Mouse (Mus musculus) MEL (cell line): ENCODE measurements around the gene Ttc9c. TPM values are rescaled to one million over a fixed set of nuclear protein-coding genes. Genes with fewer than 3 reads are reported as not detected.

ENCODE experiments used
- DNase-seq: peaks from one replicate; pipeline ENCODE4 v3.0.0; 2011; ENCODE audit warnings: low read depth, low spot score
- H3K27ac ChIP-seq: 2 replicates; pipeline ENCODE4 v1.5.1; 2012; ENCODE audit warnings: low read depth, mild to moderate bottlenecking, control low read depth, low read length, moderate library complexity; ENCODE audit not compliant: control insufficient read depth
- H3K27me3 ChIP-seq, 2 experiments: fragments of 150-350 bp in 1 of 2; sonication (generic) in 1 of 2; 2 replicates each; pipeline ENCODE4 v1.6.1; 2012; ENCODE audit warnings: low read length in 2 of 2, mild to moderate bottlenecking in 2 of 2, improper control_type of control experiment in 1 of 2, moderate library complexity in 1 of 2; ENCODE audit not compliant: insufficient read depth in 2 of 2, control insufficient read depth in 1 of 2
- H3K36me3 ChIP-seq, 2 experiments: 2 replicates each; pipeline ENCODE4 v1.6.1; 2012 to 2014; ENCODE audit warnings: low read length in 2 of 2, improper control_type of control experiment in 1 of 2, inconsistent platforms in 1 of 2, mild to moderate bottlenecking in 1 of 2; ENCODE audit not compliant: insufficient read depth in 2 of 2, control insufficient read depth in 1 of 2
- H3K4me1 ChIP-seq, 2 experiments: fragments of 150-350 bp in 1 of 2; sonication (generic) in 1 of 2; 2 replicates each; pipeline ENCODE4 v1.6.1; 2012; ENCODE audit warnings: low read length in 2 of 2, improper control_type of control experiment in 1 of 2, mild to moderate bottlenecking in 1 of 2; ENCODE audit not compliant: insufficient read depth in 2 of 2, control insufficient read depth in 1 of 2
- H3K4me3 ChIP-seq, 2 experiments: fragments of 150-350 bp in 1 of 2; sonication (generic) in 1 of 2; 2 replicates each; pipeline ENCODE4 v1.5.1; 2012; ENCODE audit warnings: low read depth in 2 of 2, low read length in 2 of 2, mild to moderate bottlenecking in 2 of 2, moderate library complexity in 2 of 2, control low read depth in 1 of 2, improper control_type of control experiment in 1 of 2; ENCODE audit not compliant: control insufficient read depth in 1 of 2, insufficient read depth in 1 of 2
- H3K79me2 ChIP-seq: 2 replicates; pipeline ENCODE4 v1.6.1; 2012; ENCODE audit warnings: mild to moderate bottlenecking, low read length, moderate library complexity; ENCODE audit not compliant: control insufficient read depth, poor library complexity, insufficient read depth
- H3K9ac ChIP-seq: 2 replicates; pipeline ENCODE4 v1.6.1; 2012; ENCODE audit warnings: low read depth, mild to moderate bottlenecking, control low read depth, low read length, moderate library complexity; ENCODE audit not compliant: control insufficient read depth, poor library complexity, severe bottlenecking
- H3K9me3 ChIP-seq: fragments of 150-350 bp; sonication (generic); replicated peaks from 2 replicates; pipeline ENCODE4 v1.6.1; 2012; ENCODE audit warnings: mild to moderate bottlenecking, low read length, improper control_type of control experiment, moderate library complexity; ENCODE audit not compliant: insufficient read depth
- CHD1 ChIP-seq: IDR thresholded peaks from 2 replicates; pipeline ENCODE4 v1.6.1; 2012; ENCODE audit warnings: low read depth, mild to moderate bottlenecking, inconsistent platforms, low read length, improper control_type of control experiment
- CHD2 ChIP-seq: IDR thresholded peaks from 2 replicates; pipeline ENCODE4 v1.6.1; 2011; ENCODE audit warnings: low read length, improper control_type of control experiment
- CTCF ChIP-seq, 3 experiments: IDR thresholded peaks in 2 of 3; conservative IDR thresholded peaks in 1 of 3; 2 replicates each; pipeline ENCODE4 v1.5.1; 2011 to 2012; ENCODE audit warnings: low read length in 3 of 3, low read depth in 2 of 3, mild to moderate bottlenecking in 2 of 3, improper control_type of control experiment in 1 of 3, inconsistent platforms in 1 of 3, mixed read lengths in 1 of 3, moderate library complexity in 1 of 3; ENCODE audit not compliant: control insufficient read depth in 1 of 3, insufficient read depth in 1 of 3, poor library complexity in 1 of 3, severe bottlenecking in 1 of 3
- E2F4 ChIP-seq: IDR thresholded peaks from 2 replicates; pipeline ENCODE4 v1.6.1; 2011; ENCODE audit warnings: low read depth, low read length, improper control_type of control experiment, borderline replicate concordance
- ELF1 ChIP-seq: IDR thresholded peaks from 2 replicates; pipeline ENCODE4 v1.6.1; 2014; ENCODE audit warnings: low read depth, mild to moderate bottlenecking, inconsistent platforms, low read length, improper control_type of control experiment, moderate library complexity
- EP300 ChIP-seq, 2 experiments: IDR thresholded peaks; 2 replicates each; pipeline ENCODE4 v1.6.1; 2011; ENCODE audit warnings: improper control_type of control experiment in 2 of 2, low read length in 2 of 2, low read depth in 1 of 2, mild to moderate bottlenecking in 1 of 2
- ETS1 ChIP-seq: IDR thresholded peaks from 2 replicates; pipeline ENCODE4 v1.6.1; 2012; ENCODE audit warnings: low read depth, mild to moderate bottlenecking, inconsistent platforms, low read length, improper control_type of control experiment, moderate library complexity
- GATA1 ChIP-seq: IDR thresholded peaks from 2 replicates; pipeline ENCODE4 v1.6.1; 2011; ENCODE audit warnings: low read depth, low read length, improper control_type of control experiment
- JUND ChIP-seq: IDR thresholded peaks from 2 replicates; pipeline ENCODE4 v1.6.1; 2011; ENCODE audit warnings: low read depth, mild to moderate bottlenecking, improper control_type of control experiment, low read length
- MAZ ChIP-seq: IDR thresholded peaks from 2 replicates; pipeline ENCODE4 v1.6.1; 2012; ENCODE audit warnings: low read depth, mild to moderate bottlenecking, inconsistent platforms, low read length, improper control_type of control experiment
- MEF2A ChIP-seq: IDR thresholded peaks from 2 replicates; pipeline ENCODE4 v1.6.1; 2014; ENCODE audit warnings: low read depth, mild to moderate bottlenecking, inconsistent platforms, low read length, improper control_type of control experiment; ENCODE audit not compliant: poor library complexity, insufficient replicate concordance, severe bottlenecking; ENCODE audit errors: extremely low read depth
- MXI1 ChIP-seq: IDR thresholded peaks from 2 replicates; pipeline ENCODE4 v1.6.1; 2011; ENCODE audit warnings: mild to moderate bottlenecking, low read depth, low read length, improper control_type of control experiment
- NELFE ChIP-seq: IDR thresholded peaks from 2 replicates; pipeline ENCODE4 v1.6.1; 2011; ENCODE audit warnings: low read depth, low read length, improper control_type of control experiment
- NRF1 ChIP-seq: IDR thresholded peaks from 2 replicates; pipeline ENCODE4 v1.6.1; 2014; ENCODE audit warnings: low read depth, mild to moderate bottlenecking, inconsistent platforms, low read length, improper control_type of control experiment, moderate library complexity; ENCODE audit not compliant: poor library complexity, insufficient read depth, severe bottlenecking
- POLR2AphosphoS2 ChIP-seq: IDR thresholded peaks from 2 replicates; pipeline ENCODE4 v1.6.1; 2011; ENCODE audit warnings: low read length, improper control_type of control experiment
- POLR2AphosphoS5 ChIP-seq: IDR thresholded peaks from 2 replicates; pipeline ENCODE4 v1.6.1; 2012; ENCODE audit warnings: low read depth, borderline replicate concordance, mild to moderate bottlenecking, inconsistent platforms, low read length, moderate library complexity, mixed read lengths
- RAD21 ChIP-seq: IDR thresholded peaks from 2 replicates; pipeline ENCODE4 v1.6.1; 2011; ENCODE audit warnings: mild to moderate bottlenecking, low read depth, low read length, improper control_type of control experiment
- RCOR1 ChIP-seq: IDR thresholded peaks from 2 replicates; pipeline ENCODE4 v1.6.1; 2012; ENCODE audit warnings: low read depth, mild to moderate bottlenecking, inconsistent platforms, low read length, improper control_type of control experiment
- SIN3A ChIP-seq: IDR thresholded peaks from 2 replicates; pipeline ENCODE4 v1.6.1; 2012; ENCODE audit warnings: low read length, improper control_type of control experiment, inconsistent platforms
- SMC3 ChIP-seq: IDR thresholded peaks from 2 replicates; pipeline ENCODE4 v1.6.1; 2011; ENCODE audit warnings: low read depth, low read length, improper control_type of control experiment
- TBP ChIP-seq: IDR thresholded peaks from 2 replicates; pipeline ENCODE4 v1.8.0; 2011; ENCODE audit warnings: low read depth, low read length, improper control_type of control experiment
- TCF12 ChIP-seq: IDR thresholded peaks from 2 replicates; pipeline ENCODE4 v1.6.1; 2014; ENCODE audit warnings: low read depth, mild to moderate bottlenecking, inconsistent platforms, low read length, improper control_type of control experiment, moderate library complexity
- UBTF ChIP-seq: IDR thresholded peaks from 2 replicates; pipeline ENCODE4 v1.6.1; 2012; ENCODE audit warnings: low read depth, mild to moderate bottlenecking, inconsistent platforms, low read length, improper control_type of control experiment, moderate library complexity, borderline replicate concordance; ENCODE audit not compliant: insufficient read depth
- USF1 ChIP-seq: IDR thresholded peaks from 2 replicates; pipeline ENCODE4 v1.6.1; 2014; ENCODE audit warnings: low read depth, mild to moderate bottlenecking, inconsistent platforms, low read length, improper control_type of control experiment, moderate library complexity
- USF2 ChIP-seq, 2 experiments: IDR thresholded peaks; 2 replicates each; pipeline ENCODE4 v1.6.1; 2011 to 2012; ENCODE audit warnings: improper control_type of control experiment in 2 of 2, low read length in 2 of 2, borderline replicate concordance in 1 of 2, inconsistent platforms in 1 of 2, low read depth in 1 of 2, mild to moderate bottlenecking in 1 of 2; ENCODE audit not compliant: insufficient read depth in 1 of 2
- ZC3H11A ChIP-seq: IDR thresholded peaks from 2 replicates; pipeline ENCODE4 v1.6.1; 2012; ENCODE audit warnings: low read depth, mild to moderate bottlenecking, inconsistent platforms, low read length, improper control_type of control experiment
- ZMIZ1 ChIP-seq: IDR thresholded peaks from 2 replicates; pipeline ENCODE4 v1.6.1; 2012; ENCODE audit warnings: low read depth, mild to moderate bottlenecking, inconsistent platforms, low read length, improper control_type of control experiment, moderate library complexity
- polyA plus RNA-seq, 2 experiments: library from polyadenylated mRNA; stranded (reverse) in 1 of 2; unstranded in 1 of 2; fragments of >175 nt in 1 of 2; fragments of >200 nt in 1 of 2; gene quantifications; 2 replicates each; pipeline versions ENCODE4 v1.2.1 to v1.2.4; 2012; ENCODE audit warnings: low replicate concordance in 2 of 2, low read depth in 1 of 2; ENCODE audit not compliant: insufficient read length in 2 of 2, insufficient read depth in 1 of 2, missing spikeins in 1 of 2
- total RNA-seq: library from RNA; depleted of rRNA; stranded (reverse); fragments of 300-350 nt; gene quantifications from 2 replicates; pipeline ENCODE4 v1.2.3, GENCODE M21; 2012

The Ttc9c gene
- total and polyA plus RNA-seq, 3 experiments: 24.2 to 29.8 TPM; not detected in 1

- TF ChIP-seq TCF12: peak; percentile 50; the same call in 1 of the 2 replicates
- TF ChIP-seq NELFE: peak; percentile 83
- no peak for TF ChIP-seq EP300 (IDR thresholded peaks at IDR 0.05; ENCODE audit: low read depth in 1 of 2, low read length in 2 of 2)
- TF ChIP-seq JUND: no peak
- no peak for TF ChIP-seq POLR2AphosphoS5
- TF ChIP-seq, all 39 proteins: peak for 20
These were observed at the start of gene Ttc9c (continued) for GRCm38 (mm10) chr19:8818801-8819595.

- Histone ChIP-seq H3K36me3 (no peaks in the 10 kb centered on the region), H3K27me3 (no peaks in the 10 kb centered on the region), H3K9me3 (no peaks in the 10 kb centered on the region), H3K27ac (no peak overlapping the region), H3K79me2 (no peaks in the 10 kb centered on the region), H3K4me1 (no peaks in the 10 kb centered on the region)
- no peak for TF ChIP-seq USF2 (IDR thresholded peaks at IDR 0.05; ENCODE audit: borderline replicate concordance in 1 of 2, insufficient read depth in 1 of 2, low read depth in 1 of 2, low read length in 2 of 2)
- TF ChIP-seq CTCF (IDR thresholded peaks at IDR 0.05 in 2 of 3, conservative IDR thresholded peaks at IDR 0.05 in 1 of 3; ENCODE audit: control insufficient read depth in 1 of 3, insufficient read depth in 1 of 3, low read depth in 2 of 3, low read length in 3 of 3, poor library complexity in 1 of 3, severe bottlenecking in 1 of 3): 0 out of 6 replicates have a peak, but pooled peaks of 1 of the 3 experiments have one; percentile 4
- TF ChIP-seq, all 39 proteins: peak for 1
- no peak for DNase-seq
- Histone ChIP-seq H3K4me3 (no peak overlapping the region), H3K9ac (no peak overlapping the region)
These were observed 45.1 kb upstream of the Ttc9c start for GRCm38 (mm10) chr19:8864265-8864664.

GRCm38 (mm10) chr19:8859018-8859417, 39.9 kb upstream of the Ttc9c start:
- Histone ChIP-seq H3K9me3 (no peaks in the 10 kb centered on the region), H3K9ac (no peak overlapping the region), H3K79me2 (no peaks in the 10 kb centered on the region), H3K36me3 (no peaks in the 10 kb centered on the region), H3K27me3 (no peaks in the 10 kb centered on the region), H3K4me3 (no peak overlapping the region), H3K27ac (no peak overlapping the region), H3K4me1 (no peaks in the 10 kb centered on the region)
- DNase-seq: peak; percentile 63
- no peak for TF ChIP-seq ELF1
- TF ChIP-seq TBP: peak; percentile 54; the same call in 1 of the 2 replicates
- TF ChIP-seq CHD1: no peak
- TF ChIP-seq UBTF: no peak
- peak; percentile 94 for TF ChIP-seq SMC3
- no peak for TF ChIP-seq ETS1
- TF ChIP-seq JUND: no peak
- TF ChIP-seq CHD2: no peak
- TF ChIP-seq RAD21: peak; percentile 76
- TF ChIP-seq MAZ: no peak
- TF ChIP-seq SIN3A: 0 out of 2 replicates have a peak, but pooled peaks have one; percentile 28
- TF ChIP-seq POLR2AphosphoS5: no peak
- no peak for TF ChIP-seq NRF1
- TF ChIP-seq ZC3H11A: peak; percentile 82
- TF ChIP-seq POLR2AphosphoS2: no peak
- no peak for TF ChIP-seq ZMIZ1
- no peak for TF ChIP-seq MXI1
- no peak for TF ChIP-seq TCF12
- TF ChIP-seq E2F4: no peak
- no peak for TF ChIP-seq USF1
- TF ChIP-seq RCOR1: no peak
- TF ChIP-seq MEF2A: no peak
- no peak for TF ChIP-seq EP300 (IDR thresholded peaks at IDR 0.05; ENCODE audit: low read depth in 1 of 2, low read length in 2 of 2)
- TF ChIP-seq GATA1: no peak
